Mouse (Mus musculus) adrenal gland, adult 2 months (tissue): Measurements from ENCODE around the gene Cxcl17. TPM values are rescaled to one million over a fixed set of nuclear protein-coding genes. Genes with fewer than 3 reads are reported as not detected.
"Not testable (repeated sequence)": the region's sequence is repeated elsewhere in the genome, so short reads cannot be mapped to it uniquely, and the experiment has no call there.

ENCODE experiments used
- DNase-seq: peaks from one replicate; pipeline ENCODE4 v3.0.0; 2021
- polyA plus RNA-seq: library from polyadenylated mRNA; depleted of rRNA; stranded (reverse); fragments of >200 nt; gene quantifications from 2 replicates; pipeline ENCODE4 v1.2.3, GENCODE M21; 2012
- total RNA-seq, 2 experiments: library from RNA; stranded (reverse); gene quantifications; 2 replicates each; pipeline ENCODE4 v1.2.3; 2021

Gene Cxcl17
- total and polyA plus RNA-seq, 3 experiments: not detected

DNA sequence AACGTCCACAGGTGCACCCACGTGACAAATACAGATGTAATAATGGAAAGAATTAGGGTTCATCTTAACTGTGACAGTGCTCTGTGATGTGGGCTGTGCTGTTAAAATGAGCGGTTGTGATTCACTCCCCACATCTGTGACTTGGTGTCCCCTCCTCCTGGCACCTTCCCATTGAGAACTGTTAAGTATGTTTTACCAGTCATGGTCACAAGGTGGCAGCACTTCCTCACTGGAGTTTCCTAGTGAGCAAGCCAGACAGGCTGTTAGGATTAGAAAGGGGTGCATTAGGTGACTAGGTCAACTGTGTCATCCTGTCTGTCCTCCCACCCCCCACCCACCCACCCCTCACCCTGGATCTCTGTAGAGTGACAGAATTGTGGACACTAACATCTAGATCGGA, 11.7 kb upstream of the Cxcl17 start:
- peak; percentile 76 for DNase-seq

DNA sequence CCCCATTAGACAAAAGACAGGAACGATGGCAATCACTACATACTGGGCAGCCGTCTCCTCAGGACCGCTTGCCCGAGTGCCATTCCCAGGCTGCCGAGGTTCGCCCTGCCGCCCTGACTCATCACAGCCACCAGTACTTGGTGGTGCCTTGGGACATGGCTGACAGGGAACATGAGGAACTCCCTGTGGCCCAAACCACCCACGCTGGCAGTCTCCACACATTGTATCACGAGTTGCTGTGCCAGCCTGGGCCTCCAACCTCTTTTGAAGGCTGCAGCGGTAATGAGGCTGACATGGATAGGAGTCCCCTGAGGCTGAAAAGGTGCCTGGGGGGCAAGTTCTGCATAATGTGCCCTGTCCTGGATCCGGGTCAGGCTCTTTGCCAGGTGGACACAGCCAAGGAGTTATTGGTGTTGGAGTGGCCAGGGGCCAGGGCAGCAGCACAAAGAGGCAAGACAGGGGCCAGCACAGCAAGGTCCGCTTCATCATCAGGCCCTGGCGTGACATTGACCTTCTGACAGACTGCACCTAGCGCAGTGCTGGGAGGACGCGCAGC, 9.7 kb upstream of the Cxcl17 start:
- DNase-seq: peak; percentile 16

DNA sequence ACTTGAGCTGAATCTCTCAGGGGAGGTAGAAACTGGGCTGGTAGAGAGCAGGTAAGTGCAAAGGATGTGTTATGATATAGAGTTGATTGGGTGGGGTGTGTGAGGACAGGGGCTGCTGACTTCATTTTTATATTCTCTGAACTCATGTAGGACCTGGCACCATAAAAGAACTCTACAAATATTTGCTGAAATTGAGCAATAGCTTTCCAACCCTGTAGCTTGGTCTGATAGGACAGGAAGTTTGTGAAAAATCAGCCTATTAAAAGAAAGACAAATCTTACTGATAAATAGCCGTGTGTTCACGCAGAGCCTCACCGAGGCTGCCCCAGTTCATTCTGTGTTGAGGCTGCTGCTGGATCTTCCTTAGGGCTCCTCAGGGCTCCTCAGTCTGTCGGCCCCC, 7.3 kb upstream of the Cxcl17 start:
- DNase-seq: no peak

DNA sequence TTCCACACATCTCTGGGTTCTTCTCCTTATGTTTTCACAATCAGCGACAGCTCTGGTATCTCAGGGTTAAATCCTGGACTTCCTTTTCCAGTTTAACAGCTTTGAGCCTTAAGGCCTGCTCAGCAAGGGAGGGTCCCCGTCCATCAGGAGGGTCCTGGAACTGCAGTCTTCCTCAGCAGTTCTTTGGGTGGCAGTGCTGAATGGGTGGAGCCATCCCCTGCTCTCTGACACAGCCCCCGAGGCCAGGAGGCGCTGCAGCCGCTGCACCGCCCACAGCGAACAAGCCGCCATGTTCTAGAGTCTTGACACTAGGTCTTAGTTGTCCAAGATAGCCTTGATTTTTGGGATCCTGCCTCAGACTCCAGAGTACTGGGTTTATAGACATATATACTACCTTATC, 6.8 kb upstream of the Cxcl17 start:
- no peak for DNase-seq

DNA sequence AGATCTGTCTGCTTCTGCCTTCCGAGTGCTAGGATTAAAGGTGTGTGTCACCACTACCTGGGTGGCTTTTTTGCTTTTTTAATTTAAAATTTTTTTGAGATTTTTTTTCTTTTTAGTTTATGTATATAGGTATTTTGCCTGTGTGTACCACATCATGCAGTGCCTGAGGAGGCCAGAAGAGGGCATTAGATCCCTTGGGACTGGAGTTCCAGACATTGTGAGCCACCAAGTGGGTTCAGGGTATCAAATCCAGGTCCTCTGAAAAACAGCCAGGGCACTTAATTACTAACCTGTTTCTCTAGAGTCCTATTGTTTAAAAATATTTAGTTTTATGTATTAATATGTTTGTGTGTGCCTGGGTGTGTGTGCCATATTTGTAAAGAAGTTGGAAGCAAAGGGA, 4.9 kb upstream of the Cxcl17 start:
- peak; percentile 21 for DNase-seq

DNA sequence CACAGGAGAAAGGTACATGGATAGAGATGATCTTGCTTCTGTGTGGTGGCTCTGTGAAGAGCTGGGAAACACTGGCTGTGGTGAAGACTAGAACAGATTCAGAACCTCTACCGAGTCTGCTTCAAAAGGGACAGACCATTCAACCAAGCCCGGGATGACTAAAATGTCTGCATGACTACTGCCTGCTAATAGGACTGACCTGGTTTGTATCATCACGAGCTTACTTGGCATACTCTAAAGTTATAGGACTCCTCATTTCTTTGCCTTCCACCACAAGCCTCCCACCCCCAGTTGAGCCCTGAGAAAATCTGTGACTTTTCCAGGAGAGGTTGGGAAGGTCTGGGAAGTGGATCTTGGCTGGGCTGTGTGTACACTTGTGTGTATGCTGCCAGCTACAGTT, 825 bp downstream of the Cxcl17 start:
- no peak for DNase-seq

DNA sequence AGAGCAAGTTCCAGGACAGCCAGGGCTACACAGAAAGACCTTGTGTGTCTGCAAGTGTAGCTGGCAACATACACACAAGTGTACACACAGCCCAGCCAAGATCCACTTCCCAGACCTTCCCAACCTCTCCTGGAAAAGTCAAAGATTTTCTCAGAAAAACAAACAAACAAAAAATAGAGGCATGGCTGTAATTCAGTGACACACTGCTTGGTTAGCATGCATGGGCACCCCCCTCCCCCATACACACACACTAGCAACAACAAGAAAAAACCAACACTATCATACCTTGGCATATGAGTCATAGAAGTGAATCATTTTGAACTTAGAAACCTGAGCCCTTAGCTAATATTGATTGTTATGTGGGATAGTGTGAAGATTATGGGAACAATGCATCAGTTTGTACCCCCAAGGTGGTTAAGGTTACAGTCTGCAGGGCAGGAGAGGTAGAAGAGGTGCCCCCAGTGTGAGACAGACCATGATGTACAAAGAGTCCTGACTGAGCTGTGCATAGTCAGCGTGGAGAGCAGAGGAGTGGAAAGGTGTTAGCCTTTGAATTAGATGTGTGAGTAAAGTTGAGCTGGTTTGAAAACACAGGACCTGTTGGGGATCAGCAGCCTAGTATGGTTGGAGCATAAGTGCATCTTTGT, 1.6 kb downstream of the Cxcl17 start:
- peak; percentile 37 for DNase-seq

DNA sequence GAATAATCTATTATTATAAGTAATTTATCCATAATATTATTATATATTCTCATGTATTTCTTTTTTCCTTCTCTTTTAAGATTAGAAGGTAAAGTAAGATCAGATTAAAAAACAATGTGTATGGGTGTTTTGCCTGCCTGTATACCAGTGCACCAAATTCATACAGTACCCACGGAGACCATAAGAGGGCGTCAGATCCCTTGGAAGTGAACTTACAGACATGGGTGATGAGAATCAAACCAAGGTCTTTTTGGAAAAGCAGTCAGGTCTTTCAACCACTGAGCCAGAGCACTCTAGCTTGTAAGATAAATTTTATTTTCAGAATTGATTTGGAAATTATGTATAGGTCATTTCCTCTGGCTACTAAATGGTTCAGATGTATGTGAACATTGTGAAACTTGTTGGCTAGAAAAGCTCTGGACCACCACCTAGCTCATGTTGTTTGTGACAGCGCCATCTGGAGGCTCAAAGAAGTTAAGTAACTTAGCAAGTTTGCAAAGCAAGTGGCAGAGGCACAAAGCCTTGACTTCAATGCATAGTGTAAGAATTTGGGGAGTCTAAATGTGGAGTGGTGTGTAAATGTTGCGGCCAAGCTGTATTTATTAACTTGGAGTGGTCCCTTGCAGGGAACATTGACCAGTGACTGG, 3.4 kb downstream of the Cxcl17 start:
- peak; percentile 37 for DNase-seq

DNA sequence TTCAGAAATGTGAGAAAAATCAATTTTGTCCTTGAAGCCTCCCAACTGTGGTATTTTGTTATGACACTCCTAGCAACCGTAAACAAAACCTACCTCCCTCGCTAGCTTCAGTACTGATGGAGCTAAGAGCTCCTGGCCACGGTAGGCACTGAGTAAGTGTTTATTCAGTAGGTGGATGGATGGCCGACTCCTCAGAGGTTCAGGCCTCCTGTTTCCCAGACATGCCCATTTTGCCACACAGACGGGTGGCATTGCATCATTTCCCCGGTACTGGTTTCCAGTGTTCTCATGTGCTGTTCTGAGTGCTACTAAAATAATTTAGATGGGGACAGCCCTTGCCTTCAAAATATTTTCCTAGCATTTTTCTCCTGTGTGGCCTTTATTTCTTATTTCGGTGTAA, 6.2 kb downstream of the Cxcl17 start:
- no peak for DNase-seq

DNA sequence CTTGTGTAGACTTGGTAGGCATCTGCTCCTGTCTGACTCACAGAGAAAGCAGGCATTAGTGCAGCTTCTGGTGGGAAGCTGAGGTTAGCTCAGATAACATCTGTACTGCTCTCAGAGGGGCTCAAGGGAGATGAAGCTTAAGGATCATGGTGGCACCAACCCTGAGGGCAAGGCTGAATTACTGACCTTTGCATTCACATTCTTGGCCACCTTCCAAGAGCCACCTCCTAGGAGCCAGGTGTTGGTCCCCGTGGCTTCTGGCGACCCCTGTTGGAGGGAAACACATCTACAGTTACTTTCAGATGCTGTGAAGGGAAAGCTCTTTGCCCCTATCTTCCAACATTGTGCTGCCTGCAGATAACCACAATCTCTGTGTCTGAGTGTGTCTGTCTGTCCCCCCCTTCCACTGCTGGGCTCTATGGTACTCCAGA, 10.0 kb downstream of the Cxcl17 start:
- peak; percentile 83 for DNase-seq

DNA sequence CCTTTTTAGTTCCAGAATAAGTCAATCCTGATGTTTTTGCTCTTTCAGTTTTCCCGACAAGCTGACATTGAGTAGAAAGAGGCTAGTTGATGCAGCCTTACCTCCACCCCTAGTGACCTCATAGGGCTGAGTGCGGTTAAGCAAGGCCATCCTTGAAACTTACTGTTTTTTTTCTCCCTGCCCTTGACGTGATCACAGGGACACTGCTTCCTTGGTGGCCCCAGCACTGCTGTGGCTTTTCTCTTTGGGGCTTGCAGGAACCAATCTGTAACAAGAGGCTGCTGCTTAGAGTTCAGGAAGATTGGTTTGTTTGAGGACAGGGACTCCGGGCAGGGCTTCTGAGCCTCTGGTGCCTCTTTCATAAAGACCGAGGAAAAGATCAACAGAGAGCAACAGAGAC, 10.7 kb downstream of the Cxcl17 start:
- peak; percentile 87 for DNase-seq

DNA sequence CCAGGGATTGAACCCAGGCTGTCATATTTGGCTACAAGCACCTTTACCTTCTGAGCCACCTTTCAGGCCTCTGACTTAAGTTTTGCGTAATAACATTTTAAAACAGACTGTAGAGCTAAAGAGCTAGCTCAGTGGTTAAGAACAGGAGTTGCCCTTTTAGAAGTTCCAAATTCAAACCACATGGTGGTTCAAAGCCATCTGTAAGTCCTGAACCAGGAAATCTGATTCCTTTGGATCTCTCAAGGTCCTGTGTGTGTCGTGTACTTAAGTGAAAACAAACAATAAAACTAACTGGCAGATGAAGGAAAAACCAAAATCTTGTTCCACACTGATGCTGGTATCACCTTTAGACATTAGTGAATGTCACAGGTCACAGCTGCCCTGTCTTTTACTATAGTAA, 11.1 kb downstream of the Cxcl17 start:
- no peak for DNase-seq

DNA sequence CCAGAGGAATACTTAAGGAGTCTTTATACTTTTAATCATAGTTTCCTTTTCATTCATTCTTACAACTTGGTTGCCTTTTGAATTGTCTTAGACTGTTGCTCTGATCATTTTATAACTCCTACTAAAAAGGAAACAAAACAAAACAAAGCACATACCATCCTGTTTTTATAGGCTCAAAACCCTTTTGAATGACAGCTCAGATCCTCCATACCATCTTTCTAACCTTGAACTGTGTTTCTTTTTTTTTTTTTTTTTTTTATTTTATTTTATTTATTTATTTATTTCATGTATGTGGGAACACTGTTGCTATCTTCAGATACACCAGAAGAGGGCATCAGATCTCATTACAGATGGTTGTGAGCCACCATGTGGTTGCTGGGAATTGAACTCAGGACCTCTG, 13.7 kb downstream of the Cxcl17 start:
- not testable (repeated sequence) for DNase-seq

DNA sequence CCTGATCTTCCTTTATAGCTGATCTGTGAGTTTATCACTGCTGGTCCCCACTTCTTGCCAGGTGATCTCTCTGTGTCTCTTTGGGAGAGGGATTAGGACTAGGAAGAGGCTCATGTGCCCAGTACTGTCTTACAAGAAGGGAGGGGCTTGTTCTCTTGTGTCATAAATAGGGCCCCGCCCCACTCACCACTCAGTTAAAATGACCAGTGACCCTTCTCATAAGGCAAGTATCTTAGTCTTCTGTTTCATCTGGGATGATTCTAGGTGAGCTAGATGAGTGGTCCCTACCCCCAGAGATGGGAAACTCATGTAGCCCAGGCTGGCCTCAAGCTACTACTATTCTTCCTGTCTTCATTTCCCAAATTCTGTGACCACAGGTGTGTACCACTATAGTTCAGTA, 14.1 kb downstream of the Cxcl17 start, which contains the start of gene Lipe:
TSS of gene Lipe (minus strand) at position 101 of the 400 bp plus-strand sequence.
- DNase-seq: no peak

DNA sequence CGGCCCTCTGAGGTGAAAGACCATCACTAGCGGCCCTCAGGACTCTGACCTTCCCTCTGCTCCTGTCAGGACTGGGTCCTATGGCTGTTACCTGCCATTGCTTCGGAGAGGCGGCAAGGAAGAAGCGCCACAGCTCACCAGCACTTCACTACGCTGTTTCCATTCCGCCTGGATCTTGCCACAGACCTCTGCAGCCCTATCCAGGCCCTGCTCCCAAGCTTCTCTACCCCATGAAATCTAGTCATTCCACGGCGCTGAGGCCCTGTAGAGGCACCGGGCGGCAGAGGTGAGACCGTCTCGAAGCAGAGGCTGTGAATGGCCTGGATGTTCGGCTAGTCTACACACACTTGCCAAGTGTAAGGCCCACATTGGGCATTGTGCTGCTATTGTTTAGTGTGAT, 16.1 kb downstream of the Cxcl17 start:
- DNase-seq: no peak

DNA sequence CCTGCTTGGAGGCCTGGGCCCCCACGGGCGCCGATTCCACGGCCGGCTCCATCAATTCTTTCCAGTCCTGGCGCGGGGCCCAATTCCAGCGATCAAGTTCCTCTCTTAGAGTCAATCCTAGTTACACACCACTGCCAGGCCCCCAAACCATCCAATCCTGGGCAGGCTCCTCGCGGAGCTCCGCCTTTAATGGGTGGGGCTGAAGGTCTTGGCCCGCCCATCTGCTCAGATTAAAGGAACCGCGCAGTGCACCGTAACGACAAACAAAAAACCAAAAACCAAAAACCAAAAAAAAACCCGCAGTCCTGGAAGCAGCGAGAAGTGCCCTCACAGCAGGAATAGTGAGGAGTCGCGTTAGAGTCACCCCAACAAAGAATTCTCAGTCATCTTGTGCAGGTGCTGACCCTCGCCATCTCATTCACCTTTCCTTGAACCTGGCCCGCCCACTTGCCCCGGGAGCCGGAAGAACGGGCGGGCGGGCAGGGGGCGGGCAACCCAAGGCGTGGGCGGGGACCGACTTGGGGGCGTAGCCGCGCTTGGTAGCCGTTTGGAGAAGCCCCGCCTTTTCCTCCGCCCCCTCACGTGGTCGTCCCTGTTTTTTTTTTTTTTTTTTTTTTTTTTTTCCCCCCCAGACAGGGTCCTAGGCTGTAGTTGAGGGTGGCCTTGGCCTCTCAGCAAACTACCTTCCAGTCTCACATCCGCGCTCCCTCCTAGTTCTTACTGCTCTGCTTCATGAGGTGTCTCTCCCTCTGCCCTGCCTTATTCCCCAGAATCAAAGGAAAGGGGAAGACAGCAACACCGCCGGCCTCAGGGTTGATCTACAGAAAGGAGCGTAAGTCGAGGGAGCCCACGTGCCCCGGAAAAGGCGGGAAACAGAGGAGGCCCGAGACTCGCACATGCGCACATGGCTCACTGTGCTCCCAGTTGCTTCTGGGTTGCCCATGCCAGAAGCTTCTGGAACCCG, 16.8 kb downstream of the Cxcl17 start:
- peak; percentile 98 for DNase-seq

DNA sequence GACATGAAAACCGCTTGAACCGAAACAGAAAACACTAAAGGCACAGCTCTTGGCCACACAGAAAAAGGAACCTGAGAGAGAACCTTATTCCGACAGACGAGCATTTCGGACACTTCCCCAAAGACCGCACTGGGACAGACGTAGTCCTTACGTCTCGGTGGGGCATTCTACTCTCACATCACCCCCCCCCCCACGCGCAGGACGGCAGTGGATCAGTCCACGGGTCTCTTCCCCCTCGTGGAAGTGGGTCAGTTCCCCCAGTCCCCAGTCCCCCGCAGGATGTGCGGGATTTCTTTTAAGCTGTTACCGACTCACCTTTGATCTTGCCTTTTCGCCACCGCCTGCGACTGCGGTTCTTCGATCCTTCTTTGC, 17.5 kb downstream of the Cxcl17 start:
- no peak for DNase-seq

DNA sequence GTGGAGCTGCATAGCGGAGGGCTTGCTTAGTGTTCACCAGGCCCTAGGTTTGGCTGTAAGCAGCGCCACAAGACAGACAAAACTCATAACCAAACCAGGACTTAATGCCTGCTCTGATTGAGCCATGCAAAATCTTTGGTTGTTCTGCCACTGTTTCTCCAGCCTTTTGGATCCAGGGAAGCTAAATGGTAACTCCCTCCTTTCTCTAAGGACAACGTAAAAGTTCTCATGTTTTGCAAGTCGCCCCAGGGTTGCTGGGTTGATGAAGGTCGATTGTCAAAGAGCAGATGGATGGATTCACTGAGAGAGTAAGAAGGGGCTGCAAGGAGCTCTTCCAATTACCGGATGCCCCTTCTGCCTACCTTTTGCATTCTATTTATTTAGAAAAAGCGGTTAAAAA, 17.9 kb downstream of the Cxcl17 start:
- peak; percentile 63 for DNase-seq

DNA sequence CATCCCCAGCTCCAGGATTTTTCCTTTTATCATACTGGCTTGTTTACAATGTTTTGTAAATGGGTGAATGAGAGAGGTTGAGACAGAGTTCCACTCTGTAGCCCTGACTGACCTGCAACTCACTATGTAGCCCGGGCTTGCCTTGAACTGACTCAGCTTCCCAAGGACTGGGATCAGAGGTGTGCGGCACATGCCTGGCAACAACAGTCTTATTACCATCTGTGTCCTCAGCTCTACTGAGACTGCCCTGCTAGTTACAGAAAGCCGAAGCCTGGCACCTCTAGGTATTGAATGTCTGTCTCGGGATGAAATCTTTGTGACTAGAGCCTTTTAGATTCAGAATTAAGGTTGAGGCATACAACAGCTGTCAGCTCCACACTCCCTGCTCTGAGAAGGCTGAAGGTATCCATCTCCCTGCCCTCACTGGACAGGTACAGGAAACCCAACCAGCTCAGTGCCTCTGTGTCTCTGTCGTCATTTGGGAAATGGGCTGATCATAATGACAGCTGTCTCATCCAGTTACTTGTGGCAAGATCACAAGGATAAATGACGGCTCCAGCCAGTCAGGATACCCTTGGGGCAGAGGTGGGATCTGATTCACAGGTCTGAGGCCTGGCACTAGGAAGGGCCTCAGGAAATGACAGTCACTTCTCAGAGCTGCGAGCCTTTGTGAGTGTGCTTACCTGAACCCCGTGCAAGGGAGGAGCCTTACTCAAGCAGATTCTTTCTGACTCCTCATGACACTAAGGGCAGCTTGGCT, 19.1 kb downstream of the Cxcl17 start:
- DNase-seq: peak; percentile 84

DNA sequence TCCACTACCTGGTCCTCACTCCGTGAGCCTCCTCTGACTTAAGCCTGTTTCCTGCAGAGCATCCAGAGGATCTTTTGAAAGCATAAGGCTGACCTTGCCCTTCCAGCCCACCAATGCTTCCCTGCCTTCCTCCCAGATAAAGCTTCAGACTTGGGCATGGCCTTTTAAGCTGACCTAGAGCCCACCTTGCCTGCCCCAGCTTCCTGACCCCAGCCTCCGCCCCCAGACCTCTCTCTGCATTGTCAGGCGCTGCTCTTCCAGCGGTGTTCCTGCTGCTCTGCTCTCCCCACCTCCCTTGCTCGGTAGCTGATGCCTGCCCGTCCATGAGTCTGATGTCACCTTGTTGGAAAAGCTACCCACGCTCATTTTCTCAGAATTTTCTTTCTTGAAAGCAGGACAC, 19.8 kb downstream of the Cxcl17 start:
- no peak for DNase-seq

DNA sequence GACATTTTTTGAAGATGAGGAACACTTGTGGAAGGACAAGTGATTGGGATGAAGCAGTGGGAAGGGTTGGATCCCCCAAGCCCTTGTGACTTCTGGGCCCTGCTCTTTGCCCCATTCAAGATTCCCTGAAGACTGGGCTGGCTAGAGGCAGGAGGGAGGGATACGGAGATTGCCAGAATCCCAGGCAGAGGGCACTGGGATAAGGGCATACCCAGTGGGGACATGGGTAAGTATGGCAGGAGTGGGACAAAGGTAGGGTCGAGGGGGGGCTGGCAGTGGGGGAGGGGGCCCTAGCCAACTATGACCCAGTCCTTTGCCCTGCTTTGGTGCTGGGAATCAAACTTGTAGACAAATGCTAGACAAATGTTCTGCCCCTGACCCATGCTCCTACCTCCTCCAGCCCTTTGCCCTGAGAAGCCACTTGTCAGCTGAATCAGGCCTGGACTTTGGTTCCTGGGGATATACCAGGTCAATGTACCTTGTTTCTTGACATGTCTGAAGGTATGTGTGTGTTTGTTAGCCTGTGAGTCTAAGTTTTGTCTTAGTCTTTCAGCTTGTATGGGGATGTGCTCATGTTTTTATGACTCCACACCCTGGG, 20.7 kb downstream of the Cxcl17 start:
- no peak for DNase-seq
